Mouse (Mus musculus) frontal cortex, postnatal 10 days (tissue): ENCODE results near the gene Mnat1.

Experiments
- DNase-seq, 2 experiments: peaks; one replicate each; pipeline ENCODE4 v3.0.0; 2022; ENCODE audit warnings: low spot score in 2 of 2, mixed read lengths in 1 of 2

The Mnat1 gene

GRCm38 (mm10) chr12:73230196-73230595, 106.7 kb downstream of the Mnat1 start:
- DNase-seq = no peak

DNA sequence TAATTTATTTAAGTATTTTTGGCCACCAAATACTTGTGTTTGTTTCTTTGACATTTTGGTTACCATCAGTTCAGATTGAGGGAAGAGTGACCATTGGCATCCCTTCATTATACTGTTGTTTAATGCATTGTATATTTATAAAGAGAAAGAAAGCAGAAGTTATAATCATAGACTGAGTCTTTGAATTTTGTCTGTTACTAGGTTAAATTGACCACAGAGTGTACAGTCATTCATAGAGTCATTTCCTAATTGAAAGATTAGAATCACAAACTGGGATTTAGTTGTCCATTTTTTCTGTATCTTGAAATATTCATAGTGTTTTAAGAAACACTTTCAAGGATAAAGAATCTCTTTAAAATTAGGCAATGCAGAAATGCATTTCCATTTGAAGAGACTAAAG, 108.0 kb downstream of the Mnat1 start:
- DNase-seq = no peak

DNA sequence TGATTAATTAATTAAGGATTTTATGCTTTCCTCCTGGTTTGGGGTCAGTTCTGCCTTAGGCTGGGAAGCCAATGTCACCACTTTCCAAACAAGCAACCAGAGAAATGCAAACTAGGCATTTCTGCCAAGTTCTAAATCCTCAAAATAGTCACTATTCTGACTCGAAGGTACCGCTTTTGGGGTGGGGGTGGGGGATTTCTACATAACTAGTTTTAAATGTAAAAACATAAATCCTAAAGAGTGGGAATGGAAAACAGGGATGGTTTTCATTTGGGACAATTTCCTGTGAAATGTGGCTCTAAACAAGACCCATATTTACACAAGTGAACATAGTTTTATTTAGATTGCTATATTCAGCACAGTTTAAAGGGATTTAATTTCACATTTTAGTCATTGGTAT, 109.1 kb downstream of the Mnat1 start:
- DNase-seq = no peak

- peak; percentile 29 to 45 for DNase-seq
Observed at GRCm38 (mm10) chr12:73241960-73242359, 118.4 kb downstream of the Mnat1 start.

GRCm38 (mm10) chr12:73245687-73246086, 122.2 kb downstream of the Mnat1 start:
- DNase-seq = no peak

- DNase-seq = no peak
Observed at GRCm38 (mm10) chr12:73255006-73255405, 131.5 kb downstream of the Mnat1 start.

GRCm38 (mm10) chr12:73259269-73259668, 135.8 kb downstream of the Mnat1 start:
- no peak for DNase-seq

DNA sequence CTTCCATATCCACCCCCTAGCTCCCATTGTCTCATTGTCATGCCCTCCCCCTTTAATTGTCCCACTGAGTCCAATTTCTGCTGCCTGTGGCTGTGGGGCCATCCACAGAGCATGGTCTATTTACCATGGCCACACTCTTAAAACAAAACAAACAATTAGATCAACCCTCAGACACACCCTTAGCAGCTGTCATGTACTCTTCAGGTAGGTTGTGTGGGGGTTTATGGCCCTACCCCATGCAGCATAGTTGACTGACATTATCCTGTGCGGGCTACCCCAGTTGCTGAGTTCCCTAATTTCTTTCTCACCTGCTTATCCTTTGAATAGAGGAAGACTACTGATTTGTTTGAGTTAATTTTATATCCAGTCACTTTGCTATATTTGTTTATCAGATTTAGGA, 136.8 kb downstream of the Mnat1 start:
- no peak for DNase-seq

- DNase-seq = no peak
Observed at GRCm38 (mm10) chr12:73265381-73265978, 142.0 kb downstream of the Mnat1 start.

- DNase-seq = no peak
Observed at GRCm38 (mm10) chr12:73266597-73266996, 143.1 kb downstream of the Mnat1 start.

- no peak for DNase-seq
Observed at GRCm38 (mm10) chr12:73268497-73268896, 145.0 kb downstream of the Mnat1 start.

DNA sequence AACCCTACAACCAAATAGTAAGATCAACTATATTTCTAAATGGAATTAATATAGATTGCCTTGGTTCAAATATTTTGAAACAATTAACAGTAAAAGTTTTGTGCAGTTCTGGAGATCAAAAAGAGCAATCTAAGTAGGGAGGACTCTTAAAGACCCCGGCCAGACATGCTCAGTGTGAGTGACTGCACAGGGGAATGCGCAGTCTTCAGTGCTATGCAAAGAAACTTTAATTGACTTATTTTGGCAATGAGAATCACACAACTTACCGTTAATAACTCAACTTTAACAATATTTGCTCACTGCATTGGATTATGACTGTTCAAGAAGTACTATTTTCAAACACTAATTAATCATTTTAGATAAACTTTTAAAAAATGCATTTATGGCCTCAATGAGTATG, 146.0 kb downstream of the Mnat1 start:
- DNase-seq = no peak

DNA sequence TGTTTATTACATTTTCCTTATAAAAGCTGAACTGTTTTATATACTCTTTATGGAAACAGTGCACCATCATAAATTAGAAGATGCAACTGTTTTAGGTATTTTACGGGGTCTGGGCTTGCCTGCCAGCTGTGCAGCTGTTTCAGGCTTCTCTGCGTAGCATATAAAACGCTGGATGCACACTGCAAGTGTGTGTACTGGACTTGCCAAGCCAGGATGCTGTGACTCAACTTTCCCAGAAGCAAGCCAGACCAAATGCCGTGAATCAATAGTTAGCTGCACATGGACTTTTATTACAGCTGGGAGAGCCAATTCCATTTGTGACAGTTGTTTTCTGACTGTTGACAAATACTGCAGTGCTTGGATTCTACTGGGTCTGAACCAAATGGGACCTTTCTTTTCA, 146.4 kb downstream of the Mnat1 start:
- no peak for DNase-seq

GRCm38 (mm10) chr12:73274921-73275320, 151.4 kb downstream of the Mnat1 start:
- no peak for DNase-seq

- DNase-seq = peak; percentile 87 to 90
Observed at GRCm38 (mm10) chr12:73286287-73287092, 163.0 kb downstream of the Mnat1 start, which contains the start of the genes Trmt5 and Slc38a6. TSS of gene Trmt5 (minus strand) at chr12:73286710. TSS of gene Slc38a6 (plus strand) at chr12:73286779.

- DNase-seq = no peak
Observed at GRCm38 (mm10) chr12:73287609-73288008, 164.1 kb downstream of the Mnat1 start.

DNA sequence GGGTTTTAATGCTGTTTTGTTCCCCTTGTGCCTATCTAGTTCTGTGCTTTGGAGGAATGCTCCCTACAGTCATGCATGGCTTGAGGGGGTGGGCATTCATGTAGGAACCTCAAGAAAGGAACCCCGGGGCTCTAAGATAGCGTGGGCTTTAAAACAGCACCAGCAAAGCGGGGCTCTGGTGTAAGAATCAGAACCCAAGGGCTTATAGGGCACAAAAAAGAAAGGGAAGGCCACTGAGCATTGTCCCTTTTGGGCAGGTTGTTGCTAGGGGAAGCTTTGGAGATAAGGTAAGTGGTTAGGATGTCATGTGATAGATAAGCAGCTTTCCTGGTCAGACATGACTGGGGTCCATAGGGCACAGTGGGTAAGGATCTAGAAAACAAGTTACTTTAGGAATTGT, 165.1 kb downstream of the Mnat1 start:
- no peak for DNase-seq

- DNase-seq = no peak
Observed at GRCm38 (mm10) chr12:73294884-73295283, 171.4 kb downstream of the Mnat1 start.

DNA sequence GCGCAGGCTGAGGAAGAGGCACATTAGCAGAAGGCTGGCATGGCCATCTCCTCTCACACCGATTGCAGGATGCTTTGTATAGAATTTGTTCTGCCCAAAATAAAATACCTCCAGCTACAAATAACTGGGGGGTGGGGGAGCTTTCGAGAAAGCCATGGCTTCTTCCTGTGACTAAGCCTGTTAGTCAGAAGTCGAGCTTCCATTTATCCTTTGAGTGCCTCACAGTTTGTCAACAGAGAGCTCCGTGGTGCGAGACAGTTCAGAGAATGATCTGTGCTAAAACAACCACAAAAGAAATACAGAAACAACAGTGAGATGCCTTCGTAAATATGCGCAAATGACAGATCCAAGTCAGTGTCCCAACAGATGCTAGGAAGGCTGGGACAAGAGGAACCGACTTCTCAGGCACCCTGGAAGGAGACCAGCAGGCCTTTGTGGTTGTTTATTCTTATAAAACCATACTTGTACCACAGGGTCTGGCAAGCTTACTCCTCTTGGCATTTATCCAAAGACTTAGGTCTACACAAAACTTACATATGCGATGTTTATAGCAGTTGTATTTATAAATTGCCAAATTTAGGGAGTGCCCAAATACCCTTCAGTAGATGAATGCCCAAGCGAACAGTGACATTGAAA, 172.1 kb downstream of the Mnat1 start:
- DNase-seq = no peak

- DNase-seq = no peak
Observed at GRCm38 (mm10) chr12:73298621-73299020, 175.1 kb downstream of the Mnat1 start.

DNA sequence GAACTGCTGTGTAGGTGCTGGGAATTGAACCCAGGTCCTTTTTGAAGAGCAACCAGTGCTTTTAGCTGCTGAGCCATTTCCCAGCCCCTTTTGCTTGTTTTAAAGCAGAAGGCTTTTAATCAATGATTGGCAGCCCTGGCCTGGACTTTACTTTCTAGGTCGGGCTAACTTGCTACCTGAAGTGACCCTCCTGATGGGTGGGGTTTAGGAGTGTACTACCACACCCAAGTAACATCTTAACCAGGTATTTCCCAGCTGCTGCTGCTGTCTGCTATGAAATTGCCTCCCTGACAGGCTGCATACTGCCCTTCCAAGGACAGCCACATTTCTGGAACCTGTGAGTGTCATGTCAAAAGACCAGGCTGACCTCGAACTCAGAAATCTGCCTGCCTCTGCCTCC, 177.0 kb downstream of the Mnat1 start:
- DNase-seq = no peak

DNA sequence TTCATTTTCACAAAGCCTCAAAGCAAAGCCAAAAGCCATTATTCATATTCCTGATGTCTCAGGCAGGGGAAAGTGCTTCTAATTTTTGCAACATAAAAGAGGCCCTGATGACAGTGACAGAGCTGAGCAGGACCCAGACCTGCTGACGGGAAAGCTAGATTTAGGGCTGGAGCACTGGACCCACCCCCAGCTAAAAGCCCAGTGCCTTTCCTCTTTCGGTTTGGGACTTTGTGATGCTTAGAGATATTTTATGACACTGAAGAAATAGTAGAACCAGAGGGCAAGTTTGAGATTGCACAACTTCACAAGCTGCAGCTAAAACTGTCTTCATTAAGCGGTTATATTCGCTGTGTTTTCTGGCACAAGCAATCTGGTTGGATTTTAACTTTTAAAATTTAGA, 181.1 kb downstream of the Mnat1 start:
- DNase-seq = no peak

DNA sequence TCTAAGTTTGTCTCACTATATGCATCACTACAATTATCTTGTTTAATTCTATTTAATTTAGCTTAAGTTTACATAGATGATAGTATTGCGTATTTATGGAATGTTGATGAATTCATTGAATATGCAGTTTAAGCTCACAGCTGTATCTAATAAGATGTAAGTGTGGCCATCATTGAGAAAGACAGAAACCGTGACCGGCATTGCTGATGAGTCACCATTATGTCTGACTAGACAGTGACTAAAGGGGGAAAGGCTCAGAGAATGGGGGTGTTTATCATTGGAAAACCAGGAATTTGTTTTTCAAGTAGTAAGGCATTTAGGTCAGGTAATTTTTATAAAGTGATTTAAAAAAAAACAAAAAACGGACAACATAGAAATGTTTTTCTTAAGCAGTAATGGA, 184.2 kb downstream of the Mnat1 start:
- DNase-seq = no peak
